Mouse (Mus musculus): ENCODE measurements around the gene Ethe1. TPM values are rescaled to one million over a fixed set of nuclear protein-coding genes. Genes with fewer than 3 reads are reported as not detected.

The Ethe1 gene
- 10 to 100 TPM; 19.5 to 23.5 TPM for polyA plus RNA-seq (2017; shearing (Covaris generic))

DNA sequence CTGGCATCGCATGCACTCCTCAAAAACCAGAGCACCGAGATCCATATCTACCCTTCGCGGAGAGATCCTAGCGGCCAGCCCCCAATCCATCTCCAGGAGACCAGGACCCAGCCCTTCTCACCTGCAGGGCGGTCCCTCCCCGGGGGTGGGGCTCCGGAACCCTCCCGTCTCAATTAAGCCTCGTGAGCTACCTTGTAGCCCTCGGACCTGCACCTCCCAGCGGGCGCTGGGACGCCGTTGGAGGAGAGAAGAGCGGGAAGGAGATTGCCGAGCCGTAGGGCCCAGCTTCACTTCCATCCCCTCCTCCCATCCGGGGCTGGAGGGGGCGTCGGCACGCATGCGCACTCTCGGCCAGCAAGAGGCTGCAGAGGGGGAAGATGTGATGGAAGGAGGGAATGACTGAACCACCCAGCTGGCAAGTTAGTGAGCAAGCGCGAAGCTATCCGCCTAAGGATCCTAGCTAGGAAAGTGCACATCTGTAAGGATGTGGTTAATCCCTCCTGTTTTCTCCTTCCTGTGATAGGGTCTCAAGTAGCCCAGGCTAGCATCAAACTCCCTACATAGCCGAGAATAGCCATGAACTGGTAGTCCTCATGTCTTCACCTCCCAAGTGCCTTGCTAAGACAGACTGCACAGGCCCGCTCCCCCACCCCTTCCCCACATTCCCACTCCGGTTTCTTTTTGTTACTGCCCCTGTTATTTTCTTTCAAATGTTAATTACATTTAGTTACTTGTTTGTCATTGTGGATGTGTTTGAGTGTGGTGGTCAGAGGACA lies at the start of gene Ethe1, which contains the start of gene Zfp575:
Gene Ethe1, plus strand, starts transcription at position 214 of the 776 bp plus-strand sequence.
Gene Zfp575, minus strand, starts transcription at position 312 of the 776 bp plus-strand sequence.

DNA sequence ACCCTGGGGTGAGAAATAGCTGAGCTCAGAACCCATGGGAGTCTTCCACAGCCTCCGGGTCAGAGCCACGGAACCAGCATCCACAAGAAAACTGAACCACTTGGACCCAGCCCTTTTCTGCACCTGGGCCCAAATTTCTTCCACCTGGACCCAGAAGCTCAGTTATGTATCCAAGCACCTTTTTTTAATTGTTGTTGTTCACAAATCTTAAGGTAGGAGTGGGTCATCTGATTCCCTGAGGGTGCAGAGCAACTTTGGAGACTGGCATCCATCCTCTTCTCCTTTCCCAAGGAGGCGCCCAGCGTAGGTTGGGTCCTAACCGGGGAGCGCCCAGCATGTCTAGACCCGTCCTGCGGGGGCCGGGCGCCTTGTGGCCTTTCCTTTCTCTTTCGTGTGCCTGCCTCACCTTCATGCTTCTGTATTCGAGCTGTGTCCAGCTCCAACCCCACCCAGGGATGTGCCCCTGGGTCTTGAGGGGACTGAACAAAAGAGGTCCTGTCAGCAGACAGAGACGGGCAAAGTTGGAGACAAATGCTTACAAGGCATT lies 41.2 kb upstream of the Ethe1 start, which contains the start of the genes Pinlyp and Xrcc1:
Gene Pinlyp, minus strand, starts transcription at position 51 of the 547 bp plus-strand sequence.
Gene Xrcc1, plus strand, starts transcription at position 222 of the 547 bp plus-strand sequence.

DNA sequence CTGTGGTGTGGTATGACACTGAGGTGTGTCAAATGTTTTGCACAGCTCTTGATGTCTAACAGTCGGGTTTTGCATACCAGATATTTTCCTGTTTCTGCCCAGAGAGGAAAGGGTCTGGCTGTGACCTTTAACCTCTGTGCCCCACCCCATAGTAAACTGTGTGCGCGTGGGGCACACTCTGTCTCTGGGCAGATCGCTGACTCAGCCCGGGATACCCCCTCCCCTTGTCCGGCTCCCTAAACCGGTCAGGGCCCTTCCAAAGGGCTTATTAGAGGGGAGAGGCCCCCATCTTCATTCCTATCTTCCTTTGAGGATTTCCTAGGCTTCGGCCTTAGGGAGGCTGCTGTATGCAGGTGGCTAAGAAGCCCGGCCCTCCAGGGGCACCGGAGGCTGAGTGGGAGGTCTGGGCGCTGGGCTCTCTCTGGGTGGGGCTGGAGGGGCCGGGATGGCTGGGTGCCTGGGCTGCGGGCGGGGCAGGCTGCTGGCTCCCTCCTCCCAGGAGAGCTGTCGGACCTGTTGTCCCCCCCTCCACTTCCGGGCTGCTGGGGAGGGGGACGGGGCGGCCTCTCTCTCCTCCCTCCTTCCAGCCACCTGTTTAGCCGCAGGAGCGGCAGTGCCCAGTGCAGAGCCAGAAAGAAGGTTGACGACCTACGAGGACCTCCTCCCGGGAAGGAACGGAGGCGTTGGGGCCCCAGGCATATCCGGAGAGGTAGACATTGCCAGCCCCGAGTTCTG lies 23.0 kb downstream of the Ethe1 start, which contains the start of gene Phldb3:
Gene Phldb3, plus strand, starts transcription at position 620 of the 735 bp plus-strand sequence.

DNA sequence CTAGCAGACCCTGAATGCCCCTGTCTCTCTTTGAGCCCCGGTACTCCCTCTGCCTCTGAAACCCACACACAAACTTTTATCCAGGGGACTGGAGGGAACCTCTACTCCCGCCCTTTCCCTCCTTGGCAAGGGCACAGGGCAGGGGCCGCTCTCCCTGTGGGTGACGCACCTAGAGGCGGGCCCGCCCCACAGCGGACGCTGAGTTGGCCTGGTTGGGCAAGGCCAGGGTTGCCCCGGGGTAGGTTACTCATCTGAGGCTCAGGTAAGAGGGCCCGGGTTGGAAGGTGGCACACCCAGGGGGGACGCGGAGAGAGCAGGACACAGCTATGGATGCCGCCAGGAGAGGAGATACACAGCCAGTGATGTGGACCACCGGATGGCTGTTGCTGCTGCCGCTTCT lies 48.9 kb downstream of the Ethe1 start, which contains the start of gene Lypd3:
Gene Lypd3, plus strand, starts transcription at position 287 of the 400 bp plus-strand sequence.

Other genes starting within 250 kb of the Ethe1 start
- gene Lypd5, start 238.3 kb upstream of the Ethe1 start, polyA plus RNA-seq (2017; shearing (Covaris generic)), result not detected
- gene Kcnn4, start 217.3 kb upstream of the Ethe1 start, polyA plus RNA-seq (2017; shearing (Covaris generic)), result 100 to 1,000 TPM; 272 to 290 TPM
- 10 to 100 TPM; 48.9 to 57.5 TPM for gene Smg9, start 187.9 kb upstream of the Ethe1 start, polyA plus RNA-seq (2017; shearing (Covaris generic))
- under 1 TPM in 1 of 2 experiments, not detected in 1; 0.10 TPM for gene Irgc1, start 135.2 kb upstream of the Ethe1 start, polyA plus RNA-seq (2017; shearing (Covaris generic))
- 1 to 10 TPM in 1 of 2 experiments, under 1 TPM in 1; 0.31 to 3.7 TPM for gene Plaur, start 125.1 kb upstream of the Ethe1 start, polyA plus RNA-seq (2017; shearing (Covaris generic))
- under 1 TPM in 1 of 2 experiments, not detected in 1; 0.25 TPM for gene Cadm4, start 105.5 kb upstream of the Ethe1 start, polyA plus RNA-seq (2017; shearing (Covaris generic))
- gene Zfp428, start 80.5 kb upstream of the Ethe1 start, polyA plus RNA-seq (2017; shearing (Covaris generic)), result 1 to 10 TPM; 1.3 to 2.3 TPM
- gene AC161166.1, start 75.1 kb upstream of the Ethe1 start, polyA plus RNA-seq (2017; shearing (Covaris generic)), result under 1 TPM in 1 of 2 experiments, not detected in 1; 0.17 TPM
- gene Irgq, start 56.9 kb upstream of the Ethe1 start, polyA plus RNA-seq (2017; shearing (Covaris generic)), result 1 to 10 TPM; 1.8 to 3.9 TPM
- gene Pinlyp, start 41.4 kb upstream of the Ethe1 start, polyA plus RNA-seq (2017; shearing (Covaris generic)), result not detected
- gene Xrcc1, start 41.3 kb upstream of the Ethe1 start, polyA plus RNA-seq (2017; shearing (Covaris generic)), result 10 to 100 TPM; 46.1 to 52.3 TPM
- gene Zfp575, start 98 bp downstream of the Ethe1 start, polyA plus RNA-seq (2017; shearing (Covaris generic)), result under 1 TPM; 0.28 to 0.32 TPM
- gene Phldb3, start 23.2 kb downstream of the Ethe1 start, polyA plus RNA-seq (2017; shearing (Covaris generic)), result under 1 TPM; 0.50 to 0.64 TPM
- gene Lypd3, start 49.0 kb downstream of the Ethe1 start, polyA plus RNA-seq (2017; shearing (Covaris generic)), result not detected
- gene Tex101, start 89.1 kb downstream of the Ethe1 start, polyA plus RNA-seq (2017; shearing (Covaris generic)), result not detected
- gene BC049730, start 121.7 kb downstream of the Ethe1 start, polyA plus RNA-seq (2017; shearing (Covaris generic)), result not detected
- gene Gm4763, start 139.4 kb downstream of the Ethe1 start, polyA plus RNA-seq (2017; shearing (Covaris generic)), result not detected
- gene Cd177, start 172.8 kb downstream of the Ethe1 start, polyA plus RNA-seq (2017; shearing (Covaris generic)), result under 1 TPM in 1 of 2 experiments, not detected in 1; 0.15 TPM
- not detected for gene Ceacam10, start 189.7 kb downstream of the Ethe1 start, polyA plus RNA-seq (2017; shearing (Covaris generic))